Mouse (Mus musculus) kidney, postnatal 4 days (tissue): Measurements from ENCODE around the gene P2rx4.

ENCODE experiments used
- DNase-seq, 2 experiments: peaks; one replicate each; pipeline ENCODE4 v3.0.0; 2021; ENCODE audit warnings: mixed read lengths in 2 of 2

Gene P2rx4

GRCm38 (mm10) chr5:122707276-122708181 is at the start of gene P2rx4:
P2rx4 (plus strand) TSS chr5:122707544.
- DNase-seq: peak; percentile 82 to 90

GRCm38 (mm10) chr5:122662501-122662900 is 44.8 kb upstream of the P2rx4 start:
- no peak for DNase-seq

GRCm38 (mm10) chr5:122665036-122665435 is 42.3 kb upstream of the P2rx4 start:
- no peak for DNase-seq

- DNase-seq: peak in 1 of 2 experiments; percentile 25
Observed at GRCm38 (mm10) chr5:122668981-122669897, 38.1 kb upstream of the P2rx4 start.

GRCm38 (mm10) chr5:122671641-122672040 is 35.7 kb upstream of the P2rx4 start:
- DNase-seq: peak in 1 of 2 experiments; percentile 19

- DNase-seq: no peak
Observed at GRCm38 (mm10) chr5:122672298-122672697, 35.0 kb upstream of the P2rx4 start.

- DNase-seq: peak in 1 of 2 experiments; percentile 38
Observed at GRCm38 (mm10) chr5:122676002-122676401, 31.3 kb upstream of the P2rx4 start.

GRCm38 (mm10) chr5:122677983-122678382 is 29.4 kb upstream of the P2rx4 start:
- no peak for DNase-seq

GRCm38 (mm10) chr5:122679881-122680280 is 27.5 kb upstream of the P2rx4 start:
- DNase-seq: no peak

GRCm38 (mm10) chr5:122681276-122681675 is 26.1 kb upstream of the P2rx4 start:
- no peak for DNase-seq

- no peak for DNase-seq
Observed at GRCm38 (mm10) chr5:122683926-122684325, 23.4 kb upstream of the P2rx4 start.

- DNase-seq: no peak
Observed at GRCm38 (mm10) chr5:122687391-122687790, 20.0 kb upstream of the P2rx4 start.

GRCm38 (mm10) chr5:122689153-122689552 is 18.2 kb upstream of the P2rx4 start:
- DNase-seq: no peak

GRCm38 (mm10) chr5:122690486-122690885 is 16.9 kb upstream of the P2rx4 start:
- no peak for DNase-seq

GRCm38 (mm10) chr5:122693431-122694207 is 13.7 kb upstream of the P2rx4 start:
- DNase-seq: peak in 1 of 2 experiments; percentile 46

GRCm38 (mm10) chr5:122695516-122695915 is 11.8 kb upstream of the P2rx4 start:
- DNase-seq: no peak

GRCm38 (mm10) chr5:122698041-122698700 is 9.2 kb upstream of the P2rx4 start:
- DNase-seq: no peak

GRCm38 (mm10) chr5:122698701-122699060 is 8.7 kb upstream of the P2rx4 start:
- DNase-seq: no peak

GRCm38 (mm10) chr5:122700109-122700836 is 7.1 kb upstream of the P2rx4 start:
- no peak for DNase-seq

GRCm38 (mm10) chr5:122700837-122701212 is 6.5 kb upstream of the P2rx4 start:
- no peak for DNase-seq

- no peak for DNase-seq
Observed at GRCm38 (mm10) chr5:122702156-122702555, 5.2 kb upstream of the P2rx4 start.
